Mouse (Mus musculus): ENCODE results near the gene Gm4737. TPM values are rescaled to one million over a fixed set of nuclear protein-coding genes. Genes with fewer than 3 reads are reported as not detected.

Gm4737 gene
- polyA plus RNA-seq (2015; fragmentation: Nextera tagmentation; extraction: Ambion mirVana): 1.3 and 3.1 TPM in 2 replicates

GRCm38 (mm10) chr16:46154832-46155231, at the start of gene Gm4737:
TSS of gene Gm4737 (minus strand) at chr16:46155077.

DNA sequence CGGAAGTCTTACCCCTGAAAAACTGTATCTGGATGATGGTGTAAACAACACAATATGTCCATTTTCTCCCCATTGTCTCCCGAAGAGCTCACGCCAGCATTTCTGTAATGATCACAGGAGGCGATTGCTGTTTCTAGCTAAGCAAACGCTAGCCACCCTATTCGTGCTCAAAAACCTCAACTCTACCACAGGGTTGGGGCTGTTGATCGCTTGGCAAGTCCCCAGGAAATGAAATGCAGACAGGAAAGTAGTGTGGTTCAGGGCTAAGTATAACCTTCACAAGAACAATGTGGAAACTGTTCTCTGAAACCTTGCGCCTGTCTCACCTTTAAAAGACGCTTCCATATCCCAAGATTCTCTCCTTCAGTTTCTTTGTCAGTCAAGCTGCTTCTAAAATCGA, 34.9 kb downstream of the Gm4737 start, which contains the start of gene Cd96:
Gene Cd96 (minus strand): TSS at position 232 of the 400 bp plus-strand sequence.

Other genes starting within 250 kb of the Gm4737 start
- gene Phldb2, start 201.5 kb downstream of the Gm4737 start, polyA plus RNA-seq (2015; fragmentation: Nextera tagmentation; extraction: Ambion mirVana): 10.0 and 11.3 TPM in 2 replicates
- gene Plcxd2, start 144.9 kb downstream of the Gm4737 start, polyA plus RNA-seq (2015; fragmentation: Nextera tagmentation; extraction: Ambion mirVana): 0.17 and 0.29 TPM in 2 replicates
- gene Cd96, start 34.8 kb downstream of the Gm4737 start, polyA plus RNA-seq (2015; fragmentation: Nextera tagmentation; extraction: Ambion mirVana): 0.32 and 0.34 TPM in 2 replicates

Measured in spleen, postnatal 0 days (tissue).